Mouse (Mus musculus) MEL-GATA-1-ER (cell line): ENCODE data around the gene Cryzl1.
A peak's percentile ranks its signal among the peaks of the same experiment; 100 is the strongest.

Experiments
- DNase-seq: peaks from one replicate; pipeline ENCODE4 v3.0.0-alpha.2; 2012; ENCODE audit warnings: low read depth; ENCODE audit errors: extremely low read depth

Gene Cryzl1

GRCm38 (mm10) chr16:91688619-91689334 lies 40.0 kb downstream of the Cryzl1 start, which contains the start of gene Donson:
Gene Donson (minus strand): TSS chr16:91688770.
- peak; percentile 53 for DNase-seq

- DNase-seq, result no peak
Observed at GRCm38 (mm10) chr16:91688023-91688618, 40.7 kb downstream of the Cryzl1 start.

GRCm38 (mm10) chr16:91686369-91686768 lies 42.4 kb downstream of the Cryzl1 start:
- no peak for DNase-seq

GRCm38 (mm10) chr16:91685526-91685925 lies 43.2 kb downstream of the Cryzl1 start:
- no peak for DNase-seq

- DNase-seq, result no peak
Observed at GRCm38 (mm10) chr16:91680656-91681055, 48.1 kb downstream of the Cryzl1 start.

GRCm38 (mm10) chr16:91678147-91678911 lies 50.4 kb downstream of the Cryzl1 start:
- no peak for DNase-seq

GRCm38 (mm10) chr16:91674500-91674899 lies 54.3 kb downstream of the Cryzl1 start:
- DNase-seq, result no peak

- DNase-seq, result no peak
Observed at GRCm38 (mm10) chr16:91663795-91664194, 65.0 kb downstream of the Cryzl1 start.

GRCm38 (mm10) chr16:91662336-91662735 lies 66.4 kb downstream of the Cryzl1 start:
- DNase-seq, result no peak

- DNase-seq, result no peak
Observed at GRCm38 (mm10) chr16:91661397-91661796, 67.4 kb downstream of the Cryzl1 start.

- DNase-seq, result no peak
Observed at GRCm38 (mm10) chr16:91659798-91660197, 69.0 kb downstream of the Cryzl1 start.

GRCm38 (mm10) chr16:91658471-91658870 lies 70.3 kb downstream of the Cryzl1 start:
- no peak for DNase-seq

- DNase-seq, result no peak
Observed at GRCm38 (mm10) chr16:91657285-91657684, 71.5 kb downstream of the Cryzl1 start.

- DNase-seq, result no peak
Observed at GRCm38 (mm10) chr16:91655285-91655684, 73.5 kb downstream of the Cryzl1 start.

- DNase-seq, result no peak
Observed at GRCm38 (mm10) chr16:91652191-91652590, 76.6 kb downstream of the Cryzl1 start.

- DNase-seq, result no peak
Observed at GRCm38 (mm10) chr16:91649781-91650180, 79.0 kb downstream of the Cryzl1 start.

GRCm38 (mm10) chr16:91649246-91649645 lies 79.5 kb downstream of the Cryzl1 start:
- DNase-seq, result no peak

- peak; percentile 29 for DNase-seq
Observed at GRCm38 (mm10) chr16:91648220-91648550, 80.6 kb downstream of the Cryzl1 start.

GRCm38 (mm10) chr16:91647461-91648219 lies 81.1 kb downstream of the Cryzl1 start, which contains the start of gene Son:
Gene Son (plus strand): TSS chr16:91647506.
- DNase-seq, result peak; percentile 93

- peak; percentile 73 for DNase-seq
Observed at GRCm38 (mm10) chr16:91646681-91647419, 81.9 kb downstream of the Cryzl1 start, which contains the start of gene Gart. Gene Gart (minus strand): TSS chr16:91646952.
